Mouse (Mus musculus) midbrain, embryonic 12.5 days (tissue): ENCODE measurements around the gene Mtor. TPM values are rescaled to one million over a fixed set of nuclear protein-coding genes. Genes with fewer than 3 reads are reported as not detected.

Experiments
- ATAC-seq: fragments of 200-750 bp; cut with Nextera tagmentation; 2 replicates; pipeline ENCODE4 v1.8.0; 2017; ENCODE audit warnings: low read depth, moderate TSS enrichment, moderate library complexity; ENCODE audit not compliant: low FRiP score
- H3K27ac ChIP-seq: fragments of 300-500 bp; sonication (generic); replicated peaks from 2 replicates; pipeline ENCODE4 v1.5.1; 2016; ENCODE audit warnings: mild to moderate bottlenecking
- H3K27me3 ChIP-seq: fragments of 300-500 bp; sonication (generic); 2 replicates; pipeline ENCODE4 v1.6.1; 2016; ENCODE audit warnings: mild to moderate bottlenecking
- H3K36me3 ChIP-seq: fragments of 300-500 bp; sonication (generic); 2 replicates; pipeline ENCODE4 v1.6.1; 2016
- H3K4me1 ChIP-seq: fragments of 300-500 bp; sonication (generic); 2 replicates; pipeline ENCODE4 v1.6.1; 2016
- H3K4me2 ChIP-seq: fragments of 300-500 bp; sonication (generic); replicated peaks from 2 replicates; pipeline ENCODE4 v1.6.1; 2016; ENCODE audit warnings: mild to moderate bottlenecking, moderate library complexity
- H3K4me3 ChIP-seq: fragments of 300-500 bp; sonication (generic); 2 replicates; pipeline ENCODE4 v1.5.1; 2016; ENCODE audit warnings: mild to moderate bottlenecking
- H3K9ac ChIP-seq: fragments of 300-500 bp; sonication (generic); replicated peaks from 2 replicates; pipeline ENCODE4 v1.6.1; 2016; ENCODE audit warnings: mild to moderate bottlenecking, moderate library complexity
- H3K9me3 ChIP-seq: fragments of 300-500 bp; sonication (generic); 2 replicates; pipeline ENCODE4 v1.6.1; 2016; ENCODE audit warnings: mild to moderate bottlenecking
- WGBS: fragments of 180-500 bp; shearing (Covaris S2); methylation state at CpG from one replicate; pipeline ENCODE4 v1.1.7; 2016; 5-methylcytosine and 5-hydroxymethylcytosine counted together
- polyA plus RNA-seq: library from polyadenylated mRNA; unstranded; fragments of >200 nt; fragmentation: Nextera tagmentation; extraction: Ambion mirVana; gene quantifications from 2 replicates; pipeline ENCODE4 v1.2.1, GENCODE M21; 2016

Mtor gene
- polyA plus RNA-seq, 1 experiment from 2014 or later: 33.3 TPM

GRCm38 (mm10) chr4:148495874-148496689 is 47.7 kb downstream of the Mtor start:
- Histone ChIP-seq H3K4me1 (no peaks in the 10 kb centered on the region), H3K4me2 (no peak overlapping the region), H3K4me3 (no peak overlapping the region), H3K27me3 (no peaks in the 10 kb centered on the region), H3K36me3 (peaks cover 91% of the 10 kb centered on the region), H3K9me3 (no peaks in the 10 kb centered on the region), H3K27ac (no peak overlapping the region), H3K9ac (no peak overlapping the region)
- WGBS: 90% methylated on average over 25 of the region's 25 CpGs
- ATAC-seq: no peak

GRCm38 (mm10) chr4:148500410-148500867 is 52.0 kb downstream of the Mtor start, which contains the start of gene Angptl7:
TSS of gene Angptl7 (minus strand) at chr4:148500460.
- Histone ChIP-seq H3K9ac (no peak within 1 kb of the TSS), H3K4me2 (no peak within 1 kb of the TSS), H3K9me3 (no peaks in the 10 kb centered on the region), H3K4me3 (no peak within 1 kb of the TSS), H3K4me1 (no peaks in the 10 kb centered on the region), H3K27me3 (no peaks in the 10 kb centered on the region), H3K36me3 (peaks cover 82% of the 10 kb centered on the region), H3K27ac (no peak within 1 kb of the TSS)
- WGBS: 78% methylated on average over 4 of the region's 4 CpGs
- no peak for ATAC-seq

GRCm38 (mm10) chr4:148504497-148504959 is 56.1 kb downstream of the Mtor start:
- Histone ChIP-seq H3K4me2 (no peak overlapping the region), H3K27me3 (no peaks in the 10 kb centered on the region), H3K9ac (no peak overlapping the region), H3K27ac (no peak overlapping the region), H3K9me3 (no peaks in the 10 kb centered on the region), H3K36me3 (peaks cover 72% of the 10 kb centered on the region), H3K4me3 (no peak overlapping the region), H3K4me1 (no peaks in the 10 kb centered on the region)
- WGBS: 90% methylated on average over 8 of the region's 8 CpGs
- ATAC-seq: no peak

- no peaks in the 10 kb centered on the region for H3K27me3 ChIP-seq
- no peak overlapping the region for H3K27ac ChIP-seq
- peaks cover 63% of the 10 kb centered on the region for H3K36me3 ChIP-seq
- H3K9me3 ChIP-seq: no peaks in the 10 kb centered on the region
- no peaks in the 10 kb centered on the region for H3K4me1 ChIP-seq
- no peak overlapping the region for H3K9ac ChIP-seq
- no peak for ATAC-seq
- H3K4me3 ChIP-seq: no peak overlapping the region
- H3K4me2 ChIP-seq: no peak overlapping the region
- WGBS: 93% methylated on average over 5 of the region's 5 CpGs
Measured at GRCm38 (mm10) chr4:148507585-148507984, 59.2 kb downstream of the Mtor start.

GRCm38 (mm10) chr4:148508084-148508849 is 59.9 kb downstream of the Mtor start:
- no peak for ATAC-seq
- H3K27me3 ChIP-seq: no peaks in the 10 kb centered on the region
- no peaks in the 10 kb centered on the region for H3K9me3 ChIP-seq
- WGBS: 95% methylated on average over 14 of the region's 14 CpGs
- H3K9ac ChIP-seq: no peak overlapping the region
- no peaks in the 10 kb centered on the region for H3K4me1 ChIP-seq
- H3K36me3 ChIP-seq: peaks cover 67% of the 10 kb centered on the region
- no peak overlapping the region for H3K4me3 ChIP-seq
- no peak overlapping the region for H3K27ac ChIP-seq
- H3K4me2 ChIP-seq: no peak overlapping the region

GRCm38 (mm10) chr4:148509450-148510084 is 61.2 kb downstream of the Mtor start:
- ATAC-seq: no peak
- Histone ChIP-seq H3K4me2 (no peak overlapping the region), H3K36me3 (peaks cover 68% of the 10 kb centered on the region), H3K27ac (no peak overlapping the region), H3K4me3 (no peak overlapping the region), H3K9me3 (no peaks in the 10 kb centered on the region), H3K9ac (no peak overlapping the region), H3K27me3 (no peaks in the 10 kb centered on the region), H3K4me1 (no peaks in the 10 kb centered on the region)
- WGBS: 89% methylated on average over 8 of the region's 8 CpGs

GRCm38 (mm10) chr4:148510691-148511090 is 62.3 kb downstream of the Mtor start:
- Histone ChIP-seq H3K27me3 (no peaks in the 10 kb centered on the region), H3K36me3 (peaks cover 73% of the 10 kb centered on the region), H3K9me3 (no peaks in the 10 kb centered on the region), H3K9ac (no peak overlapping the region), H3K4me2 (no peak overlapping the region), H3K4me1 (no peaks in the 10 kb centered on the region), H3K4me3 (no peak overlapping the region), H3K27ac (no peak overlapping the region)
- ATAC-seq: no peak
- WGBS: 90% methylated on average over 4 of the region's 4 CpGs

GRCm38 (mm10) chr4:148511334-148511733 is 62.9 kb downstream of the Mtor start:
- Histone ChIP-seq H3K27ac (no peak overlapping the region), H3K4me1 (no peaks in the 10 kb centered on the region), H3K4me2 (no peak overlapping the region), H3K9ac (no peak overlapping the region), H3K9me3 (no peaks in the 10 kb centered on the region), H3K4me3 (no peak overlapping the region), H3K36me3 (peaks cover 71% of the 10 kb centered on the region), H3K27me3 (no peaks in the 10 kb centered on the region)
- ATAC-seq: no peak
- WGBS: 92% methylated on average over 4 of the region's 4 CpGs

GRCm38 (mm10) chr4:148513021-148513559 is 64.7 kb downstream of the Mtor start:
- Histone ChIP-seq H3K4me1 (peaks cover 5% of the 10 kb centered on the region), H3K27ac (no peak overlapping the region), H3K36me3 (peaks cover 73% of the 10 kb centered on the region), H3K9me3 (no peaks in the 10 kb centered on the region), H3K9ac (no peak overlapping the region), H3K4me3 (no peak overlapping the region), H3K4me2 (no peak overlapping the region), H3K27me3 (no peaks in the 10 kb centered on the region)
- no peak for ATAC-seq
- 83% methylated on average over 6 of the region's 6 CpGs for WGBS

GRCm38 (mm10) chr4:148515313-148515712 is 66.9 kb downstream of the Mtor start:
- no peak overlapping the region for H3K27ac ChIP-seq
- ATAC-seq: no peak
- peaks cover 70% of the 10 kb centered on the region for H3K36me3 ChIP-seq
- 92% methylated on average over 2 of the region's 2 CpGs for WGBS
- H3K4me3 ChIP-seq: no peak overlapping the region
- peaks cover 13% of the 10 kb centered on the region for H3K4me1 ChIP-seq
- no peaks in the 10 kb centered on the region for H3K27me3 ChIP-seq
- H3K9me3 ChIP-seq: no peaks in the 10 kb centered on the region
- H3K9ac ChIP-seq: no peak overlapping the region
- no peak overlapping the region for H3K4me2 ChIP-seq

- Histone ChIP-seq H3K4me2 (no peak overlapping the region), H3K27me3 (no peaks in the 10 kb centered on the region), H3K9ac (no peak overlapping the region; the same call in 1 of the 2 replicates), H3K9me3 (no peaks in the 10 kb centered on the region), H3K4me1 (peaks cover 13% of the 10 kb centered on the region), H3K4me3 (no peak overlapping the region), H3K27ac (peak overlapping the region; percentile 77), H3K36me3 (peaks cover 67% of the 10 kb centered on the region)
- 34% methylated on average over 4 of the region's 4 CpGs for WGBS
- ATAC-seq: no peak
Measured at GRCm38 (mm10) chr4:148517809-148518208, 69.4 kb downstream of the Mtor start.
